Mouse (Mus musculus): Measurements from ENCODE around the gene Myod1. TPM values are rescaled to one million over a fixed set of nuclear protein-coding genes. Genes with fewer than 3 reads are reported as not detected.

Gene Myod1
- polyA plus RNA-seq (2015; fragmentation: Illumina TruSeq; extraction: RNeasy Lipid Tissue Mini Kit (QIAGEN cat#74804); ENCODE audit: low read depth, low replicate concordance) = not detected

GRCm38 (mm10) chr7:46376172-46377007 is at the start of gene Myod1:
Gene Myod1, plus strand, starts transcription at chr7:46376474.

GRCm38 (mm10) chr7:46396231-46396927 is 20.1 kb downstream of the Myod1 start, which contains the start of gene Kcnc1:
Gene Kcnc1, plus strand, starts transcription at chr7:46396497.

Other genes starting within 250 kb of the Myod1 start
- 21.2 TPM for gene Abcc8, start 196.4 kb upstream of the Myod1 start, polyA plus RNA-seq (2015; fragmentation: Illumina TruSeq; extraction: RNeasy Lipid Tissue Mini Kit (QIAGEN cat#74804); ENCODE audit: low read depth, low replicate concordance)
- gene Ush1c, start 138.0 kb upstream of the Myod1 start, polyA plus RNA-seq (2015; fragmentation: Illumina TruSeq; extraction: RNeasy Lipid Tissue Mini Kit (QIAGEN cat#74804); ENCODE audit: low read depth, low replicate concordance) = not detected
- gene Otog, start 135.5 kb upstream of the Myod1 start, polyA plus RNA-seq (2015; fragmentation: Illumina TruSeq; extraction: RNeasy Lipid Tissue Mini Kit (QIAGEN cat#74804); ENCODE audit: low read depth, low replicate concordance) = not detected
- 104 TPM for gene Kcnc1, start 20.0 kb downstream of the Myod1 start, polyA plus RNA-seq (2015; fragmentation: Illumina TruSeq; extraction: RNeasy Lipid Tissue Mini Kit (QIAGEN cat#74804); ENCODE audit: low read depth, low replicate concordance)